Mouse (Mus musculus) kidney, embryonic 14.5 days (tissue): Measurements from ENCODE around the gene Mpc1. TPM values are rescaled to one million over a fixed set of nuclear protein-coding genes. Genes with fewer than 3 reads are reported as not detected.
"Not testable (repeated sequence)": the region's sequence is repeated elsewhere in the genome, so short reads cannot be mapped to it uniquely, and the experiment has no call there.

Source experiments
- ATAC-seq: fragments of 200-750 bp; cut with Nextera tagmentation; 2 replicates; pipeline ENCODE4 v1.8.0; 2017; ENCODE audit warnings: moderate number of reproducible peaks, mild to moderate bottlenecking, moderate TSS enrichment, moderate library complexity; ENCODE audit not compliant: low FRiP score, low TSS enrichment
- H3K27ac ChIP-seq: fragments of 300-500 bp; sonication (generic); 2 replicates; pipeline ENCODE4 v1.5.1; 2014; ENCODE audit warnings: low read depth, mild to moderate bottlenecking, low read length, moderate library complexity, mixed read lengths
- H3K27me3 ChIP-seq: fragments of 300-500 bp; sonication (generic); 2 replicates; pipeline ENCODE4 v1.6.1; 2014; ENCODE audit warnings: mild to moderate bottlenecking, low read length; ENCODE audit not compliant: control insufficient read depth, insufficient read depth
- H3K36me3 ChIP-seq: fragments of 300-500 bp; sonication (generic); 2 replicates; pipeline ENCODE4 v1.6.1; 2014; ENCODE audit warnings: low read length, mixed read lengths; ENCODE audit not compliant: control insufficient read depth, insufficient read depth
- H3K4me1 ChIP-seq: fragments of 300-500 bp; sonication (generic); 2 replicates; pipeline ENCODE4 v1.6.1; 2014; ENCODE audit warnings: low read length, mixed read lengths; ENCODE audit not compliant: control insufficient read depth, insufficient read depth
- H3K4me2 ChIP-seq: fragments of 300-500 bp; sonication (generic); replicated peaks from 2 replicates; pipeline ENCODE4 v1.6.1; 2014; ENCODE audit warnings: low read depth, mild to moderate bottlenecking, low read length
- H3K4me3 ChIP-seq: fragments of 300-500 bp; sonication (generic); 2 replicates; pipeline ENCODE4 v1.5.1; 2014; ENCODE audit warnings: mild to moderate bottlenecking, low read length
- H3K9ac ChIP-seq: fragments of 300-500 bp; sonication (generic); 2 replicates; pipeline ENCODE4 v1.6.1; 2014; ENCODE audit warnings: low read depth, mild to moderate bottlenecking, low read length, moderate library complexity
- H3K9me3 ChIP-seq: fragments of 300-500 bp; sonication (generic); 2 replicates; pipeline ENCODE4 v1.6.1; 2016; ENCODE audit warnings: low read length; ENCODE audit not compliant: control insufficient read depth
- WGBS: fragments of 180-500 bp; shearing (Covaris S2); extraction: QIAGEN DNeasy Blood & Tissue Kit; methylation state at CpG from one replicate; pipeline ENCODE4 v1.1.7; 2014; 5-methylcytosine and 5-hydroxymethylcytosine counted together
- polyA plus RNA-seq: library from polyadenylated mRNA; unstranded; fragments of >200 nt; fragmentation: Nextera tagmentation; extraction: Ambion mirVana; gene quantifications from 2 replicates; pipeline ENCODE4 v1.2.1, GENCODE M21; 2014

The Mpc1 gene
- polyA plus RNA-seq, 1 experiment from 2014 or later = 145 TPM

DNA sequence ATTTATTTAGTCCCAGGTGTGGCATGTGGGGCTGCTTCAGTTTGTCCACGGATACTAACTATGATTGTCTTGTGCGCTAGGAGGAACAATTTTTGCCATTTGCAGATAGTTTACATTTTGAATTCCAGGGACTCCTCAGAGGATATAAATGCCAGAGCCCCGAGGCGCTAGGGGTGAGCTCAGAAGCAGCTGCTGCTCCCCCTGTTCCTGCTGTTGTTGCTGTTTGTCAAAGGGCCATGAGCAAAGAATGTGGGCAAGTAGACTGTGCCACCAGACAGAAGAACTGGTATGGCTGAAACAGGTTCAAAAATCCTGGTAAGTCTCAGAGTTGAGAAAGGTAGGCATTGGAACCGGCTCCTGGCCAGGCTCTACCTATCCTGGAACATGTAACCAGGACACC is 21.0 kb downstream of the Mpc1 start:
- no peak overlapping the region for H3K27ac ChIP-seq
- H3K36me3 ChIP-seq = no peaks in the 10 kb centered on the region
- H3K9me3 ChIP-seq = no peaks in the 10 kb centered on the region
- no peak overlapping the region for H3K4me3 ChIP-seq
- ATAC-seq = no peak
- H3K9ac ChIP-seq = no peak overlapping the region
- WGBS = 79% methylated on average over 5 of the region's 5 CpGs
- no peak overlapping the region for H3K4me2 ChIP-seq
- no peaks in the 10 kb centered on the region for H3K27me3 ChIP-seq
- H3K4me1 ChIP-seq = no peaks in the 10 kb centered on the region

DNA sequence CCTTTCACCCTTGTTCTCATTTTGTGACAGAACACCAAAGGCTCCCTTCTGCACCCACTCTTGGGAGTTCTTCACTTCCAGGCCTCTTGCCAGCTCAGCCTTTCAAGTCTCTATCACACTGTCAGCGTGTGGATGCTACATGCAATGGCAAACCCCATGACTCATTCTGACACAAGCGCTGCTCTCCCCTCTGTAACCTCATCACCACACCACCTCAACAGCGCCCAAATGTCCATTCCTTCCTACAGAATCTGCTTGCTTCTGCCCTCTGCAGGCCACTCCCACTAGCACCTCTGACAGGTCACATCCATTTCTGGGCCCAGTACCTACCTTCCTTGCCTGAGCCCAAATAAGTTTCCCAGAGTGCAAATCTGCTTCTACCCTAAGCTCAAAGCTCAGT is 23.1 kb downstream of the Mpc1 start:
- H3K9me3 ChIP-seq = no peaks in the 10 kb centered on the region
- H3K36me3 ChIP-seq = no peaks in the 10 kb centered on the region
- H3K4me2 ChIP-seq = no peak overlapping the region
- no peak for ATAC-seq
- no peak overlapping the region for H3K27ac ChIP-seq
- 22% methylated on average over 3 of the region's 3 CpGs for WGBS
- H3K4me3 ChIP-seq = no peak overlapping the region
- no peak overlapping the region for H3K9ac ChIP-seq
- H3K4me1 ChIP-seq = no peaks in the 10 kb centered on the region
- no peaks in the 10 kb centered on the region for H3K27me3 ChIP-seq

DNA sequence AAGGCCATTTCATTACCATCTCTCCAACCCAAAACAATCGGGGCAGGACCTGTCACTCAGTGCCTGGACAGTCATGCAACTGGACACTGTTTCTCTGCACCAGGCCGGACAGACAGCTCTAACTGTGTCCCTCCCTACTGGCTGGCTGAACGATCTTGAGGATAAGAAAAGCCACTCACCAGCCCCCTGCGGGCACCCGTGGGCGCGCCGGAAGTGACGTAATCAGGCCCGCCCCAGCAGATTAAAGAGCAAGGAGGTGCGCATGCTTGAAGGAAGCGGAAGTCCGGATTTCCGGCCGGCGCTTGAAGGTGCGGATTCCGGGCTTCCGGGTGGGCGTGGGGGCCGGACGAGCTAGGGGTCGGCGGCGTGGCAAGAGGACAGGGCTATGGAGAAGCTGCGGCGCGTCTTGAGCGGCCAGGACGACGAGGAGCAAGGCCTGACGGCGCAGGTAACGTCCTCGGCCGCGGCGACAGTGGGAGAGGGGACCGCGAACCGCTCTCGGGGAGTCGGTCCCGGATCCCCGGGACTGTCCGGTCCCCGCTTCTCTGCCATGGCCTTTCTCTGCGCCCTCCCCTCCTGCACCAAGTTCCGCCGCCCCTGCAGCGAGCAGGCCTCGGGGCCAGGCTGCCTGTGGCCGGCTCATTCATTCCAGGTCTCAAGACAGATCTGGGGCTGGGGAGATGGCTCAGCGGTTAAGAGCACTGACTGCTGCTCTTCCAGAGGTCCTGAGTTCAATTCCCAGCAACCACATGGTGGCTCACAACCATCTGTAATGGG is 28.3 kb downstream of the Mpc1 start, which contains the start of gene Sft2d1:
Gene Sft2d1, plus strand, starts transcription at position 265 of the 777 bp plus-strand sequence.
- Histone ChIP-seq H3K36me3 (no peaks in the 10 kb centered on the region), H3K27me3 (no peaks in the 10 kb centered on the region), H3K9ac (peak within 1 kb of the TSS; percentile 81), H3K4me3 (peak within 1 kb of the TSS; percentile 80), H3K9me3 (no peaks in the 10 kb centered on the region), H3K4me2 (peak within 1 kb of the TSS; percentile 47), H3K4me1 (peaks cover 13% of the 10 kb centered on the region), H3K27ac (peak within 1 kb of the TSS; percentile 30; the same call in 1 of the 2 replicates)
- under 1% methylated on average over 46 of the region's 54 CpGs for WGBS
- ATAC-seq = peak; percentile 95

DNA sequence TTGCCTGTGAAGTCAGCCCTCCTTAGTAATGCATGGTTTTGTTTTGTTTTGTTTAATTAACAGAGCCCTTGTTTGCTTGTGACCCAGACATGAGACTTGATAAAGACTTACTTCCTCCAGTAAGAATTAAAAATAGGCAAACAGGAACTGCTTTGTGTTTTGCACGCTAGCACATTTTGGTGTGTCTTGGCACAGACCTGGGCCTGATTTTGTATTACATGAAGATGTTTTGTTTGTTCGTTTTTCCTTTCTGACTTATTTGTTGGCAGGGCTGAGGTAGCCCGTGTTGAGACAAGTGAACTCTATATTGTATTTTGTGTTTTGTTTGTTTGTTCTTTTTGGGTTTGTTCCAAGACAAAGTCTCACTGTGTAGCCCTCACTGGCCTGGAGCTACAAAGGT is 29.0 kb downstream of the Mpc1 start:
- Histone ChIP-seq H3K9ac (peak overlapping the region; percentile 81), H3K27ac (no peak overlapping the region)
- WGBS = 52% methylated on average over 3 of the region's 3 CpGs

DNA sequence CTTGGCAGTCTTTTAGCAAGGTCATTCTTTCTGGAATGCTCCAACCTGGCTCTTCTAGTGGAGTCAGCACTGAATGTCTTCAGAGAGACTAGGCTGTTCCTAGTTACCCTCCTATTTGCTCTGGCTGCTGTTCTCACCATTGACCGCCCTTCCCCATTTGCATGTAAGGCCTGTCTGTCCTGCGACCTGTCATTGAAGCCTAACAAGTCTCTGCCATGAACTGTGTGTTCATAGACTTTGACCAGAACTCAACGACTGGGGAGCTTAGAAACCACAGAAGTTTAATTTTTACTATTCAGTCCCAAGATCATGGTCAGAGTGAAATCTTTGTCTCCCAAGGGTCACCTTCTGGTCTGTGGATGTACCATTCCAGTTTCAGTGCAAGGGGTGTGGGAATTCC is 31.3 kb downstream of the Mpc1 start:
- Histone ChIP-seq H3K4me2 (no peak overlapping the region), H3K9me3 (no peaks in the 10 kb centered on the region), H3K27me3 (no peaks in the 10 kb centered on the region), H3K27ac (no peak overlapping the region), H3K4me3 (no peak overlapping the region), H3K36me3 (no peaks in the 10 kb centered on the region), H3K4me1 (peaks cover 13% of the 10 kb centered on the region), H3K9ac (no peak overlapping the region)
- 90% methylated on average over 3 of the region's 3 CpGs for WGBS
- no peak for ATAC-seq

More for the DNA sequence above, 29.0 kb downstream of the Mpc1 start:
- no peak for ATAC-seq
- H3K4me2 ChIP-seq = peak overlapping the region; percentile 47
- H3K4me1 ChIP-seq = peaks cover 13% of the 10 kb centered on the region
- H3K27me3 ChIP-seq = no peaks in the 10 kb centered on the region
- no peaks in the 10 kb centered on the region for H3K36me3 ChIP-seq
- H3K9me3 ChIP-seq = no peaks in the 10 kb centered on the region
- peak overlapping the region; percentile 80 for H3K4me3 ChIP-seq

DNA sequence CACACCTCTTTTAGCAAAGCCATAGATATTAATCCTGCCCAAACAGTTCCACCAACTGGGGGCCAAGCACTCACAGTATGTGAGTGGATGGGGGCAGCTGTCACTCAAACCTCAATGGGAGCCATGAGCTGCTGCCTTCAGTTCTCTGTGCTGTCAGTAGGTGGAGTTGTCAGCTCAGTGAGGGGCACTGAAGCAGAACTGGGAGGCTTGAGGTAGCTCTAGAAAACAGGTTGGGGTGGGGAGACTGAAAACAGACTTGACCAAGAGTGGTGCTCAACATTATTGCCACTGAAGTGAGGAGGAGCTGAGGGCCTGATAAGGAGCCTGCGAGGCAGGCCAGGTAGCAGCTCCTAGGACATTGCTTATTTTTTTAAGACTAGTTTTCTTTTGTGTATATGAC is 33.5 kb downstream of the Mpc1 start:
- no peaks in the 10 kb centered on the region for H3K36me3 ChIP-seq
- ATAC-seq = no peak

DNA sequence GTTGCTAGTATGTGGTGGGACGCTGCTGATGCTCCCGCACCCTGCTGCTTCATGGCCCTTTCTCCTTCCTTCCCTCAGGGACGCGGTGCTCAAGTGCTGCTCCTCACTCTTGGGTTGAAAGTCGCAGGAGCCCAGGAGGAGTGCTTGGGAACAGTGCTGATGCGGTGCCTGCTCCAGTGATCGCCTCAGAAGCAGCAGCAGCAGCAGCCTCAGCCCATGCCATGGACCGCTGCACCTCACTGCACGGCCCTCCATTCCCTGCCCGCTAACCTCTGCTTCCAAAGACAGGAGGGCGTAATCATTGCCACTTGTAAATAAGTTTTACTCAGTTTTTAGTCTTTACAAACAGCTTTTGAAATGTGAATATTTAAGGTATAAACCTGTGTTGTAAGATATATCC is 44.2 kb downstream of the Mpc1 start:
- H3K9me3 ChIP-seq, H3K36me3 ChIP-seq, H3K4me3 ChIP-seq, H3K27me3 ChIP-seq, H3K27ac ChIP-seq, H3K4me1 ChIP-seq, H3K9ac ChIP-seq, H3K4me2 ChIP-seq: not testable (repeated sequence)
- peak; percentile 75; the same call in 1 of the 2 replicates for ATAC-seq
- 69% methylated on average over 10 of the region's 11 CpGs for WGBS

More for the DNA sequence above, 33.5 kb downstream of the Mpc1 start:
- H3K9me3 ChIP-seq = no peaks in the 10 kb centered on the region
- H3K4me1 ChIP-seq = peaks cover 13% of the 10 kb centered on the region
- 87% methylated on average over 1 of the region's 1 CpGs for WGBS
- no peak overlapping the region for H3K9ac ChIP-seq
- no peak overlapping the region for H3K4me3 ChIP-seq
- no peaks in the 10 kb centered on the region for H3K27me3 ChIP-seq
- no peak overlapping the region for H3K4me2 ChIP-seq
- no peak overlapping the region for H3K27ac ChIP-seq

DNA sequence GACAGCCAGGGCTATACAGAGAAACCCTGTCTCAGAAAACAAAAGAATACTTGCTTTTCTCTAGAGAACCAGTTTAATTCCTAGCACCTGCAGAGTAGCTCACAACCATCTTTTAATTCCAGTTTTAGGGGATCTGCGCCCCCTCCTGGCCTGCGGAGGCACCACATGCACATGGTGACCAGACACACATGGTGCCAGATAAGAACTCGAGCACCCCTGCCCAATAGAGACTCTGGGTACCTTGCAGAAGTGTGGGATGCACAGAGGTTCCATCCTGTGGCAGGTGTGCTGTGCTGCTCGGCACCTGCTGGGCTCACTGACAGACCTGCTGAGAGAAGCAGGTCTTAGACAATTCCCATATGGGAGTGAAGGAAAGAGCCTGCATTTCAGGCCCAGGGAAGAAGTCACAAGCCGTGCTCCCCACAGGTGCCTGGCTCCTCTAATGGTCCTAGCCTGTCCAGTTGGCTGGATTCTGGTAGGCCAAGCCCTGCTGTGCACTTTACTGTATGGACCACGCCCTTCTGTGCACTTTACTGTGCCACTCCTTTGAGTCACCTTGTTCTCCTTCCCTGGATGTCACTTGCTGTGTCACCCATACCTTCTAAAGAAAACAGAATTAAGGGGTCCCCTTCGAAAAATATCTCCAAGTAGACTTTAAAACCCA is 45.9 kb downstream of the Mpc1 start:
- H3K9ac ChIP-seq = no peak overlapping the region
- no peaks in the 10 kb centered on the region for H3K4me1 ChIP-seq
- H3K4me2 ChIP-seq = no peak overlapping the region
- H3K36me3 ChIP-seq = no peaks in the 10 kb centered on the region; the same call in 1 of the 2 replicates
- no peak overlapping the region for H3K27ac ChIP-seq
- no peak overlapping the region for H3K4me3 ChIP-seq
- no peaks in the 10 kb centered on the region for H3K27me3 ChIP-seq
- no peak for ATAC-seq
- WGBS = 67% methylated on average over 7 of the region's 7 CpGs
- no peaks in the 10 kb centered on the region for H3K9me3 ChIP-seq

DNA sequence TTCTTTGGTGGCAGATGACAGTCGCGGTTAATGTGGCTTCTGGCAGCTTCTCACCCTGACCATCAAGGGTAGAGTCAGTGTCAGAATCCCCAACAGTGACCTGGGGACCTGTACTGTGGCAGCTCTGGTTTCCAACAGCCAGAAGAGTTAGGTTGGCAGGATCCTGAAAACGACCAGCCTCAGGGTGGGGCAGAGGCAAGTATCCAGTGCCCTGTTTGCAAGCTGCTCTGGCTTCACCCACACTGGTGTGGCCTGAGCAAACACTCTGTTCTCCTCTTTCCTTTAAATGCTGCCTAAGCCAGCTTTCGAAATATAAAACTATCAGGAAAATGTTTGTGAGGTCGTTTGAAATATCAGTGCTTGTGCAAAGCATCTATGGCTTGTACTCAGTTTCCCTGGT is 47.9 kb downstream of the Mpc1 start:
- no peak for ATAC-seq
- Histone ChIP-seq H3K4me3 (no peak overlapping the region), H3K27me3 (no peaks in the 10 kb centered on the region), H3K4me2 (no peak overlapping the region), H3K36me3 (no peaks in the 10 kb centered on the region; the same call in 1 of the 2 replicates), H3K27ac (no peak overlapping the region), H3K9ac (no peak overlapping the region), H3K4me1 (no peaks in the 10 kb centered on the region), H3K9me3 (no peaks in the 10 kb centered on the region)
- 75% methylated on average over 5 of the region's 5 CpGs for WGBS
